1 mouse cellular context compared by ENCODE assay signal in the genomic region with DNA sequence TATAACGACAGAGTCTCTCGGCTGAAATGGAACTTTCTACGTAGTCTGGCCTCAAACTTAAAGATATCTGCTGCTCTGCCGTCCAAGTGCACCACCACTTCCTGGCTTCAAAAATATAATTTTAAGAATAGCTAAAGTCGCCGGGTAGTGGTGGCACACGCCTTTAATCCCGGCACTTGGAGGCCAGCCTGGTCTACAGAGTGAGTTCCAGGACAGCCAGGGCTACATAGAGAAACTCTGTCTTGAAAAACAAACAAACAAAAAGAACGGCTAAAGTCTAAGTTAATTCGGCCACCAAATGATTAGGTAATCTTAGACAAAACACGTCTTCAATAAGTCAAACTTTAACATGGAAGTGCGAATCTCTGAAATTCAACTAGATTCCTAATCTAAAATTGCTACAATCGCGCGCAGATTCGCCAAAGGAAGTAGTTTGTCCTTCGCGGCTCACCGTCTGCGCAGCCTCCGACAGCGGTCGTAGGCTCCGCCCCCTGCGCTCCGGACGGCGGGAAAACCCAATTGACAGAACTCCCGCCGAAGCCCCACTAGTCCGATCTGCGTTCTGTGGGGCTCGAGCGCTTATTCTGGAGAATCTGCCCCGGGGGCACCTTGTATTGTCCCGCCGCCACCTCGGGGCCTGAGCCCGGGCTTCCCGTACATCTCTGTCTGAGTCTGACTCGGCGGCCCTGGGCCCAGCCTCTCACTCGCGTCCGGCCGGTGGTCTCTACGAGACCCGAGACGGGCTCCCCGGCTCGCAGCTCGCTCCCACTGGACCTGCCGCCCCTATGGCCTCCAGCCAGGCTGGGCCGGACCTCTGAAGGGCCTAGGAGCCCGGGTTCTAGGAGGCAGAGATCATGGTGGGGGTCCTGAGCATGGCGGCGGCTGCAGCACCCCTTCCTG.
TF ChIP-seq lines count a peak whose summit lies in the region.

A gene (plus strand): TSS at position 484 of the 900 bp plus-strand sequence.

TF ChIP-seq in CH12.LX, 34 proteins besides CTCF, POLR2A, EP300 and RAD21 (continued from another document):
- TF ChIP-seq GABPA (IDR thresholded peaks at IDR 0.05; ENCODE audit: insufficient replicate concordance, low read depth, low read length) (peak; percentile 24; the same call in 1 of the 2 replicates), ZKSCAN1 (IDR thresholded peaks at IDR 0.05; ENCODE audit: borderline replicate concordance, low read depth, low read length) (no peak), CHD1 (IDR thresholded peaks at IDR 0.05; ENCODE audit: low read depth, low read length) (peak; percentile 68), IRF4 (IDR thresholded peaks at IDR 0.05; ENCODE audit: low read depth, low read length) (peak; percentile 85), ELF1 (IDR thresholded peaks at IDR 0.05; ENCODE audit: low read depth, low read length) (peak; percentile 76; the same call in 1 of the 2 replicates), ZNF384 (IDR thresholded peaks at IDR 0.05; ENCODE audit: low read depth, low read length) (peak; percentile 40; the same call in 1 of the 2 replicates), CHD2 (IDR thresholded peaks at IDR 0.05; ENCODE audit: low read length) (peak; percentile 50), USF2 (conservative IDR thresholded peaks at IDR 0.05; ENCODE audit: low read depth, low read length) (no peak), SMC3 (IDR thresholded peaks at IDR 0.05; ENCODE audit: low read depth, low read length) (peak; percentile 8; the same call in 1 of the 2 replicates), ETS1 (conservative IDR thresholded peaks at IDR 0.05; ENCODE audit: low read depth, low read length) (peak; percentile 34), RCOR1 (conservative IDR thresholded peaks at IDR 0.05; ENCODE audit: low read depth, low read length) (0 out of 2 replicates have a peak, but pooled peaks have one; percentile 21), MAZ (IDR thresholded peaks at IDR 0.05; ENCODE audit: low read depth, low read length) (peak; percentile 78; the same call in 1 of the 2 replicates), UBTF (IDR thresholded peaks at IDR 0.05; ENCODE audit: low read depth, low read length) (0 out of 2 replicates have a peak, but pooled peaks have one; percentile 56), MEF2A (IDR thresholded peaks at IDR 0.05; ENCODE audit: borderline replicate concordance, low read depth, low read length) (peak; percentile 87), JUN (IDR thresholded peaks at IDR 0.05; ENCODE audit: insufficient read depth, low read depth, low read length) (no peak), SIN3A (IDR thresholded peaks at IDR 0.05; ENCODE audit: low read length) (peak; percentile 99), ZMIZ1 (IDR thresholded peaks at IDR 0.05; ENCODE audit: low read depth, low read length) (peak; percentile 86), MYC (IDR thresholded peaks at IDR 0.05; ENCODE audit: low read depth, low read length) (peak; percentile 72; the same call in 1 of the 2 replicates), MXI1 (IDR thresholded peaks at IDR 0.05; ENCODE audit: low read depth, low read length) (peak; percentile 91), NRF1 (IDR thresholded peaks at IDR 0.05; ENCODE audit: low read depth, low read length) (peak; percentile 83), TCF12 (IDR thresholded peaks at IDR 0.05; ENCODE audit: low read depth, low read length) (peak; percentile 88), TBP (conservative IDR thresholded peaks at IDR 0.05; ENCODE audit: low read depth, low read length) (peak; percentile 87), E2F4 (IDR thresholded peaks at IDR 0.05; ENCODE audit: insufficient replicate concordance, low read depth, low read length) (peak; percentile 99), NELFE (IDR thresholded peaks at IDR 0.05; ENCODE audit: low read depth, low read length) (peak; percentile 94), MAFK (IDR thresholded peaks at IDR 0.05; ENCODE audit: insufficient replicate concordance, low read length) (no peak), POLR2AphosphoS2 (IDR thresholded peaks at IDR 0.05; ENCODE audit: low read depth, low read length) (peak; percentile 86), HCFC1 (IDR thresholded peaks at IDR 0.05; ENCODE audit: low read depth, low read length) (peak; percentile 90), MAX (IDR thresholded peaks at IDR 0.05; ENCODE audit: low read length) (peak; percentile 91), JUND (conservative IDR thresholded peaks at IDR 0.05; ENCODE audit: low read depth, low read length) (no peak), ZC3H11A (IDR thresholded peaks at IDR 0.05; ENCODE audit: low read depth, low read length) (peak; percentile 55; the same call in 1 of the 2 replicates), BHLHE40 (IDR thresholded peaks at IDR 0.05; ENCODE audit: low read depth, low read length) (no peak; the same call in 1 of the 2 replicates), PAX5 (IDR thresholded peaks at IDR 0.05; ENCODE audit: low read length) (no peak)
